26 mouse cellular contexts compared by ENCODE assay signal in genomic region chr13:29490341-29490740, GRCm38 (mm10).
DNase-seq lines count a peak whose midpoint lies in the region; ATAC-seq lines count a peak whose summit lies in the region.
"Had no signal": no experiment of that assay in that cellular context is flagged by ENCODE, and none has a peak within 500 bp of the region (broad histone marks: within the 10 kb centered on the region; RNA-seq: fewer than 3 reads in every experiment).

No protein-coding gene starts in this region.

- H3K4me3 ChIP-seq in embryonic facial prominence, embryonic 14.5 days (ENCODE audit: low read depth, low read length): no peak overlapping the region
- H3K4me3 ChIP-seq in embryonic facial prominence, embryonic 10.5 days: no peak overlapping the region
- H3K4me3 ChIP-seq in forebrain, embryonic 16.5 days (replicated peaks; ENCODE audit: low read length): no peak overlapping the region
- H3K4me3 ChIP-seq in forebrain, embryonic 13.5 days: no peak overlapping the region
- no peak overlapping the region for H3K4me3 ChIP-seq in midbrain, embryonic 11.5 days (ENCODE audit: low read depth, low read length)
- no peak overlapping the region for H3K4me3 ChIP-seq in midbrain, embryonic 15.5 days
- H3K4me3 ChIP-seq: embryonic facial prominence, embryonic 12.5 days; erythroblast, embryonic 14.5 days; gastrocnemius, adult 2 months; heart, adult 2 months; heart, embryonic 10.5 days; heart, embryonic 13.5 days had no signal

- DNase-seq in embryonic facial prominence, embryonic 14.5 days (ENCODE audit: low spot score): peak; percentile 42
- DNase-seq in embryonic facial prominence, embryonic 10.5 days (ENCODE audit: low spot score): no peak
- DNase-seq in midbrain, embryonic 11.5 days (ENCODE audit: low spot score, missing footprints): peak; percentile 80
- DNase-seq: adrenal gland, adult 8-10 months; adrenal gland, postnatal 25 days; cerebellum, adult 18-20 months; cerebellum, adult 9-10 months; cerebellum, postnatal 14 days; gastrocnemius, adult 2 months; gastrocnemius, postnatal 14 days; heart, adult 2 months; heart, postnatal 14 days; heart, postnatal 4 days; kidney, adult 18-20 months had no signal

- ATAC-seq in embryonic facial prominence, embryonic 14.5 days (ENCODE audit: low read depth): no peak
- peak; percentile 49 for ATAC-seq in forebrain, embryonic 16.5 days
- ATAC-seq in forebrain, embryonic 13.5 days: no peak
- peak; percentile 48; the same call in 1 of the 2 replicates for ATAC-seq in midbrain, embryonic 11.5 days (ENCODE audit: low FRiP score)
- ATAC-seq in midbrain, embryonic 15.5 days (replicated peaks): no peak
- ATAC-seq: activated CD4-positive, CD25-positive, alpha-beta regulatory T cell, adult 4 months; hindbrain, postnatal 0 days; inflammation-experienced regulatory T-cells, adult 6 months; intestine, embryonic 16.5 days had no signal

- WGBS in embryonic facial prominence, embryonic 14.5 days: 48% methylated on average over 8 of the region's 8 CpGs
- 83% methylated on average over 8 of the region's 8 CpGs for WGBS in embryonic facial prominence, embryonic 10.5 days
- 45% methylated on average over 8 of the region's 8 CpGs for WGBS in forebrain, embryonic 16.5 days
- 66% methylated on average over 8 of the region's 8 CpGs for WGBS in forebrain, embryonic 13.5 days
- WGBS in midbrain, embryonic 11.5 days: 78% methylated on average over 8 of the region's 8 CpGs
- 41% methylated on average over 8 of the region's 8 CpGs for whole genome bisulfite sequencing in midbrain, embryonic 15.5 days

- H3K27ac ChIP-seq in embryonic facial prominence, embryonic 14.5 days (replicated peaks; ENCODE audit: low read depth, low read length): no peak overlapping the region
- H3K27ac ChIP-seq in embryonic facial prominence, embryonic 10.5 days (replicated peaks): no peak overlapping the region
- H3K27ac ChIP-seq in forebrain, embryonic 16.5 days (ENCODE audit: low read length): peak overlapping the region; percentile 65
- no peak overlapping the region for H3K27ac ChIP-seq in forebrain, embryonic 13.5 days
- H3K27ac ChIP-seq in midbrain, embryonic 11.5 days (ENCODE audit: low read depth, low read length): no peak overlapping the region
- H3K27ac ChIP-seq in midbrain, embryonic 15.5 days: no peak overlapping the region
- H3K27ac ChIP-seq: embryonic facial prominence, embryonic 12.5 days; gastrocnemius, adult 2 months; heart, adult 2 months; heart, embryonic 10.5 days; heart, embryonic 13.5 days; hindbrain, embryonic 14.5 days; hindbrain, postnatal 0 days had no signal

- H3K4me1 ChIP-seq in embryonic facial prominence, embryonic 14.5 days (ENCODE audit: control insufficient read depth, insufficient read depth, low read length): no peaks in the 10 kb centered on the region
- 0 out of 2 replicates have a peak, but pooled peaks cover 8% of the 10 kb centered on the region for H3K4me1 ChIP-seq in embryonic facial prominence, embryonic 10.5 days
- H3K4me1 ChIP-seq in forebrain, embryonic 16.5 days (replicated peaks; ENCODE audit: control insufficient read depth, insufficient read depth, low read length): peaks cover 15% of the 10 kb centered on the region
- peaks cover 12% of the 10 kb centered on the region; the same call in 1 of the 2 replicates for H3K4me1 ChIP-seq in forebrain, embryonic 13.5 days
- H3K4me1 ChIP-seq in midbrain, embryonic 11.5 days (ENCODE audit: control insufficient read depth, insufficient read depth, low read length): no peaks in the 10 kb centered on the region
- no peaks in the 10 kb centered on the region for H3K4me1 ChIP-seq in midbrain, embryonic 15.5 days
- H3K4me1 ChIP-seq: heart, embryonic 10.5 days; heart, embryonic 13.5 days had no signal

- no peaks in the 10 kb centered on the region for H3K36me3 ChIP-seq in embryonic facial prominence, embryonic 14.5 days (ENCODE audit: control insufficient read depth, insufficient read depth, low read length)
- no peaks in the 10 kb centered on the region for H3K36me3 ChIP-seq in embryonic facial prominence, embryonic 10.5 days (replicated peaks)
- H3K36me3 ChIP-seq in forebrain, embryonic 16.5 days (ENCODE audit: control insufficient read depth, insufficient read depth): no peaks in the 10 kb centered on the region
- no peaks in the 10 kb centered on the region for H3K36me3 ChIP-seq in forebrain, embryonic 13.5 days (ENCODE audit: poor library complexity, severe bottlenecking)
- no peaks in the 10 kb centered on the region for H3K36me3 ChIP-seq in midbrain, embryonic 11.5 days (ENCODE audit: control insufficient read depth, insufficient read depth, low read length)
- no peaks in the 10 kb centered on the region for H3K36me3 ChIP-seq in midbrain, embryonic 15.5 days (replicated peaks)
- H3K36me3 ChIP-seq: embryonic facial prominence, embryonic 12.5 days; heart, embryonic 10.5 days; heart, embryonic 13.5 days had no signal

- H3K27me3 ChIP-seq in embryonic facial prominence, embryonic 14.5 days (replicated peaks; ENCODE audit: control insufficient read depth, insufficient read depth, low read length): no peaks in the 10 kb centered on the region
- no peaks in the 10 kb centered on the region for H3K27me3 ChIP-seq in embryonic facial prominence, embryonic 10.5 days (replicated peaks; ENCODE audit: low read depth, poor library complexity, severe bottlenecking)
- H3K27me3 ChIP-seq in forebrain, embryonic 16.5 days (replicated peaks; ENCODE audit: control insufficient read depth, insufficient read depth, low read length): no peaks in the 10 kb centered on the region
- H3K27me3 ChIP-seq in forebrain, embryonic 13.5 days: no peaks in the 10 kb centered on the region
- H3K27me3 ChIP-seq in midbrain, embryonic 11.5 days (ENCODE audit: control insufficient read depth, insufficient read depth, low read length): no peaks in the 10 kb centered on the region
- no peaks in the 10 kb centered on the region for H3K27me3 ChIP-seq in midbrain, embryonic 15.5 days (replicated peaks)
- H3K27me3 ChIP-seq: embryonic facial prominence, embryonic 12.5 days; heart, embryonic 13.5 days had no signal

- H3K9me3 ChIP-seq in embryonic facial prominence, embryonic 14.5 days (ENCODE audit: control insufficient read depth, low read length): no peaks in the 10 kb centered on the region
- no peaks in the 10 kb centered on the region for H3K9me3 ChIP-seq in embryonic facial prominence, embryonic 10.5 days
- no peaks in the 10 kb centered on the region for H3K9me3 ChIP-seq in forebrain, embryonic 16.5 days (ENCODE audit: control insufficient read depth, low read length)
- H3K9me3 ChIP-seq in forebrain, embryonic 13.5 days (replicated peaks): no peaks in the 10 kb centered on the region
- no peaks in the 10 kb centered on the region for H3K9me3 ChIP-seq in midbrain, embryonic 11.5 days (ENCODE audit: control insufficient read depth, low read length)
- H3K9me3 ChIP-seq in midbrain, embryonic 15.5 days: no peaks in the 10 kb centered on the region
- H3K9me3 ChIP-seq: embryonic facial prominence, embryonic 12.5 days; heart, embryonic 10.5 days; heart, embryonic 13.5 days had no signal

- no peak overlapping the region for H3K4me2 ChIP-seq in embryonic facial prominence, embryonic 14.5 days (ENCODE audit: low read depth, low read length)
- H3K4me2 ChIP-seq in forebrain, embryonic 16.5 days (ENCODE audit: low read length): no peak overlapping the region
- H3K4me2 ChIP-seq in forebrain, embryonic 13.5 days: no peak overlapping the region
- no peak overlapping the region for H3K4me2 ChIP-seq in midbrain, embryonic 11.5 days
- H3K4me2 ChIP-seq in midbrain, embryonic 15.5 days: no peak overlapping the region
- H3K4me2 ChIP-seq: embryonic facial prominence, embryonic 12.5 days; heart, embryonic 13.5 days; hindbrain, embryonic 14.5 days had no signal

- no peak overlapping the region for H3K9ac ChIP-seq in embryonic facial prominence, embryonic 14.5 days (ENCODE audit: low read depth, low read length)
- H3K9ac ChIP-seq in forebrain, embryonic 16.5 days (replicated peaks; ENCODE audit: low read depth, low read length): no peak overlapping the region
- no peak overlapping the region for H3K9ac ChIP-seq in forebrain, embryonic 13.5 days
- H3K9ac ChIP-seq in midbrain, embryonic 11.5 days (ENCODE audit: low read length): no peak overlapping the region
- H3K9ac ChIP-seq in midbrain, embryonic 15.5 days: no peak overlapping the region
- H3K9ac ChIP-seq: embryonic facial prominence, embryonic 12.5 days; heart, embryonic 13.5 days; hindbrain, embryonic 14.5 days had no signal

Comparison
In these comparisons a context has a peak if more than half of its experiments do, and no peak if none do; other contexts are left out.
1. ATAC-seq: peak in forebrain, embryonic 16.5 days (single experiment) and midbrain, embryonic 11.5 days (single experiment); none in embryonic facial prominence, embryonic 14.5 days (single experiment), forebrain, embryonic 13.5 days (single experiment) and midbrain, embryonic 15.5 days (single experiment).